Mouse (Mus musculus): ENCODE data around the gene Polr2e.

GRCm38 (mm10) chr10:80016931-80017330 lies 22.7 kb downstream of the Polr2e start:
- TF ChIP-seq POLR2A (IDR thresholded peaks at IDR 0.05; ENCODE audit: control insufficient read depth, extremely low read depth, insufficient read depth, low read length, poor library complexity) (no peak), CTCF (IDR thresholded peaks at IDR 0.05; ENCODE audit: borderline replicate concordance, control insufficient read depth, extremely low read depth, insufficient read depth, low read length, poor library complexity) (no peak)

Data from thymus, adult 2 months (tissue).